Mouse (Mus musculus) thymus, postnatal 4 days (tissue): ENCODE results near the gene Rad51ap1.

ENCODE experiments used
- DNase-seq: peaks from one replicate; pipeline ENCODE4 v3.0.0; 2021

The Rad51ap1 gene

GRCm38 (mm10) chr6:126939487-126940171, at the start of gene Rad51ap1, which contains the start of gene D6Wsu163e:
Gene Rad51ap1, minus strand, starts transcription at chr6:126939587.
Gene D6Wsu163e, plus strand, starts transcription at chr6:126939962.
- peak; percentile 95 for DNase-seq

- DNase-seq, result no peak
Observed at GRCm38 (mm10) chr6:126981539-126982234, 42.3 kb upstream of the Rad51ap1 start.

- no peak for DNase-seq
Observed at GRCm38 (mm10) chr6:126966241-126967026, 27.0 kb upstream of the Rad51ap1 start.

GRCm38 (mm10) chr6:126963426-126963825, 24.0 kb upstream of the Rad51ap1 start:
- no peak for DNase-seq

GRCm38 (mm10) chr6:126962709-126963108, 23.3 kb upstream of the Rad51ap1 start:
- DNase-seq, result no peak

- no peak for DNase-seq
Observed at GRCm38 (mm10) chr6:126961371-126962018, 22.1 kb upstream of the Rad51ap1 start.

- DNase-seq, result peak; percentile 87
Observed at GRCm38 (mm10) chr6:126955734-126956133, 16.3 kb upstream of the Rad51ap1 start.

GRCm38 (mm10) chr6:126948336-126948735, 8.9 kb upstream of the Rad51ap1 start:
- DNase-seq, result no peak

- DNase-seq, result peak; percentile 19
Observed at GRCm38 (mm10) chr6:126940451-126940850, 1.1 kb upstream of the Rad51ap1 start.

GRCm38 (mm10) chr6:126938853-126939486, 417 bp downstream of the Rad51ap1 start:
- DNase-seq, result no peak

- peak; percentile 29 for DNase-seq
Observed at GRCm38 (mm10) chr6:126938047-126938446, 1.3 kb downstream of the Rad51ap1 start.

GRCm38 (mm10) chr6:126932896-126933295, 6.5 kb downstream of the Rad51ap1 start:
- DNase-seq, result no peak

- DNase-seq, result peak; percentile 40
Observed at GRCm38 (mm10) chr6:126921111-126921881, 18.1 kb downstream of the Rad51ap1 start, which contains the start of gene Dyrk4. Gene Dyrk4, minus strand, starts transcription at chr6:126921839.

GRCm38 (mm10) chr6:126914928-126915327, 24.5 kb downstream of the Rad51ap1 start:
- no peak for DNase-seq

GRCm38 (mm10) chr6:126910727-126911126, 28.7 kb downstream of the Rad51ap1 start:
- DNase-seq, result no peak

GRCm38 (mm10) chr6:126907876-126908275, 31.5 kb downstream of the Rad51ap1 start:
- DNase-seq, result no peak

GRCm38 (mm10) chr6:126907378-126907777, 32.0 kb downstream of the Rad51ap1 start:
- no peak for DNase-seq

GRCm38 (mm10) chr6:126877118-126877517, 62.3 kb downstream of the Rad51ap1 start:
- no peak for DNase-seq
